Mouse (Mus musculus) midbrain, postnatal 0 days (tissue): Measurements from ENCODE around the gene Gm48552. TPM values are rescaled to one million over a fixed set of nuclear protein-coding genes. Genes with fewer than 3 reads are reported as not detected.
A peak's percentile ranks its signal among the peaks of the same experiment; 100 is the strongest.

Source experiments
- ATAC-seq: fragments of 200-750 bp; cut with Nextera tagmentation; 2 replicates; pipeline ENCODE4 v1.8.0; 2017; ENCODE audit warnings: moderate number of reproducible peaks, mild to moderate bottlenecking, moderate TSS enrichment, moderate library complexity; ENCODE audit not compliant: low FRiP score
- DNase-seq: peaks from one replicate; pipeline ENCODE4 v3.0.0-alpha.2; 2015; ENCODE audit warnings: low spot score
- H3K27ac ChIP-seq: fragments of 300-500 bp; sonication (generic); 2 replicates; pipeline ENCODE4 v1.5.1; 2014; ENCODE audit warnings: low read depth, mild to moderate bottlenecking, low read length, mixed read lengths
- H3K27me3 ChIP-seq: fragments of 300-500 bp; sonication (generic); 2 replicates; pipeline ENCODE4 v1.6.1; 2014; ENCODE audit warnings: low read length, control low read depth, mixed read lengths; ENCODE audit not compliant: insufficient read depth
- H3K36me3 ChIP-seq: fragments of 300-500 bp; sonication (generic); 2 replicates; pipeline ENCODE4 v1.6.1; 2014; ENCODE audit warnings: low read length, control low read depth, mixed read lengths; ENCODE audit not compliant: insufficient read depth
- H3K4me1 ChIP-seq: fragments of 300-500 bp; sonication (generic); 2 replicates; pipeline ENCODE4 v1.6.1; 2014; ENCODE audit warnings: mild to moderate bottlenecking, control low read depth, antibody characterized with exemption, low read length, mixed read lengths; ENCODE audit not compliant: insufficient read depth
- H3K4me2 ChIP-seq: fragments of 300-500 bp; sonication (generic); 2 replicates; pipeline ENCODE4 v1.6.1; 2014; ENCODE audit warnings: low read depth, mild to moderate bottlenecking, low read length, mixed read lengths; ENCODE audit not compliant: poor library complexity, severe bottlenecking
- H3K4me3 ChIP-seq: fragments of 300-500 bp; sonication (generic); 2 replicates; pipeline ENCODE4 v1.5.1; 2014; ENCODE audit warnings: low read depth, mild to moderate bottlenecking, low read length, moderate library complexity
- H3K9ac ChIP-seq: fragments of 300-500 bp; sonication (generic); replicated peaks from 2 replicates; pipeline ENCODE4 v1.6.1; 2014; ENCODE audit warnings: mild to moderate bottlenecking, low read length, moderate library complexity, mixed read lengths; ENCODE audit not compliant: poor library complexity, severe bottlenecking
- H3K9me3 ChIP-seq: fragments of 300-500 bp; sonication (generic); 2 replicates; pipeline ENCODE4 v1.6.1; 2016; ENCODE audit warnings: low read length, control low read depth
- CTCF ChIP-seq: IDR thresholded peaks from 2 replicates; pipeline ENCODE4 v1.5.1; 2016; ENCODE audit warnings: antibody characterized with exemption, mild to moderate bottlenecking
- WGBS: fragments of 180-500 bp; shearing (Covaris S2); extraction: QIAGEN DNeasy Blood & Tissue Kit; methylation state at CpG from one replicate; pipeline ENCODE4 v1.1.7; 2014; 5-methylcytosine and 5-hydroxymethylcytosine counted together
- polyA plus RNA-seq: library from polyadenylated mRNA; unstranded; fragments of >200 nt; fragmentation: Nextera tagmentation; extraction: Ambion mirVana; gene quantifications from 2 replicates; pipeline ENCODE4 v1.2.1, GENCODE M21; 2015
- total RNA-seq: library from RNA; depleted of rRNA; stranded (reverse); fragments of >200 nt; gene quantifications from 2 replicates; pipeline ENCODE4 v1.2.3, GENCODE M21; 2014

Gene Gm48552
- total and polyA plus RNA-seq, 2 experiments from 2014 or later = 1.6 to 6.6 TPM

- Histone ChIP-seq H3K9me3 (no peaks in the 10 kb centered on the region), H3K4me1 (peaks cover 4% of the 10 kb centered on the region), H3K27me3 (0 out of 2 replicates have a peak, but pooled peaks cover 7% of the 10 kb centered on the region), H3K4me2 (peak overlapping the region; percentile 91), H3K4me3 (peak overlapping the region; percentile 80), H3K36me3 (peaks cover 22% of the 10 kb centered on the region), H3K9ac (peak overlapping the region; percentile 87), H3K27ac (no peak overlapping the region)
- WGBS = 23% methylated on average over 4 of the region's 4 CpGs
- no peak for TF ChIP-seq CTCF
- DNase-seq (no peak), ATAC-seq (no peak; the same call in 1 of the 2 replicates)
Observed at GRCm38 (mm10) chr10:81358209-81358608, 30.6 kb upstream of the Gm48552 start.

GRCm38 (mm10) chr10:81358841-81359240 is 30.0 kb upstream of the Gm48552 start:
- Histone ChIP-seq H3K27ac (no peak overlapping the region), H3K4me2 (peak overlapping the region; percentile 91), H3K36me3 (peaks cover 22% of the 10 kb centered on the region), H3K9me3 (no peaks in the 10 kb centered on the region), H3K4me3 (peak overlapping the region; percentile 80; the same call in 1 of the 2 replicates), H3K27me3 (0 out of 2 replicates have a peak, but pooled peaks cover 12% of the 10 kb centered on the region), H3K9ac (peak overlapping the region; percentile 87; the same call in 1 of the 2 replicates), H3K4me1 (peaks cover 4% of the 10 kb centered on the region)
- no peak for DNase-seq
- no peak for ATAC-seq
- TF ChIP-seq CTCF = no peak
- WGBS = 68% methylated on average over 1 of the region's 1 CpGs

- Histone ChIP-seq H3K9ac (peak overlapping the region; percentile 24; the same call in 1 of the 2 replicates), H3K36me3 (peaks cover 22% of the 10 kb centered on the region), H3K4me3 (no peak overlapping the region), H3K4me1 (peaks cover 11% of the 10 kb centered on the region), H3K27me3 (0 out of 2 replicates have a peak, but pooled peaks cover 14% of the 10 kb centered on the region), H3K27ac (no peak overlapping the region), H3K4me2 (no peak overlapping the region), H3K9me3 (no peaks in the 10 kb centered on the region)
- TF ChIP-seq CTCF = no peak
- DNase-seq (no peak), ATAC-seq (no peak)
- 68% methylated on average over 8 of the region's 8 CpGs for WGBS
Observed at GRCm38 (mm10) chr10:81360721-81361120, 28.1 kb upstream of the Gm48552 start.

- H3K4me1 ChIP-seq = peaks cover 11% of the 10 kb centered on the region
Observed at GRCm38 (mm10) chr10:81362336-81362949, 26.4 kb upstream of the Gm48552 start.

GRCm38 (mm10) chr10:81363436-81364346 is 25.1 kb upstream of the Gm48552 start:
- 17% methylated on average over 54 of the region's 54 CpGs for WGBS
- H3K36me3 ChIP-seq = peaks cover 45% of the 10 kb centered on the region
- ATAC-seq = no peak
- DNase-seq = no peak
- TF ChIP-seq CTCF = no peak
- peak overlapping the region; percentile 9 for H3K4me3 ChIP-seq
- 0 out of 2 replicates have a peak overlapping the region, but pooled peaks have one; percentile 24 for H3K9ac ChIP-seq
- H3K4me2 ChIP-seq = peak overlapping the region; percentile 16; the same call in 1 of the 2 replicates
- H3K27me3 ChIP-seq = 0 out of 2 replicates have a peak, but pooled peaks cover 14% of the 10 kb centered on the region
- no peaks in the 10 kb centered on the region for H3K9me3 ChIP-seq
- H3K4me1 ChIP-seq = peaks cover 7% of the 10 kb centered on the region; the same call in 1 of the 2 replicates
- H3K27ac ChIP-seq = no peak overlapping the region

More at GRCm38 (mm10) chr10:81362336-81362949, 26.4 kb upstream of the Gm48552 start:
- no peak overlapping the region for H3K9ac ChIP-seq
- WGBS = 77% methylated on average over 12 of the region's 12 CpGs
- ATAC-seq (no peak), DNase-seq (no peak)
- 0 out of 2 replicates have a peak, but pooled peaks cover 14% of the 10 kb centered on the region for H3K27me3 ChIP-seq
- H3K27ac ChIP-seq = no peak overlapping the region
- H3K9me3 ChIP-seq = no peaks in the 10 kb centered on the region
- no peak overlapping the region for H3K4me2 ChIP-seq
- H3K36me3 ChIP-seq = peaks cover 33% of the 10 kb centered on the region
- no peak overlapping the region for H3K4me3 ChIP-seq
- TF ChIP-seq CTCF = no peak
